Mouse (Mus musculus): ENCODE measurements around the gene Dmrtc2. TPM values are rescaled to one million over a fixed set of nuclear protein-coding genes. Genes with fewer than 3 reads are reported as not detected.
A peak's percentile ranks its signal among the peaks of the same experiment; 100 is the strongest.

The Dmrtc2 gene
- total and polyA plus RNA-seq, 2 experiments from 2014 or later, result not detected

GRCm38 (mm10) chr7:24885468-24886307, 15.8 kb downstream of the Dmrtc2 start:
- TF ChIP-seq EP300 (IDR thresholded peaks at IDR 0.05; ENCODE audit: low read depth), result no peak
- TF ChIP-seq CTCF (IDR thresholded peaks at IDR 0.05; ENCODE audit: low read depth), result no peak
- H3K9ac ChIP-seq (replicated peaks; ENCODE audit: low read depth, low read length), result peak overlapping the region; percentile 99
- no peaks in the 10 kb centered on the region for H3K9me3 ChIP-seq (replicated peaks; ENCODE audit: control insufficient read depth, low read length)
- H3K4me3 ChIP-seq (ENCODE audit: low read depth, low read length), result peak overlapping the region; percentile 91
- H3K4me2 ChIP-seq (ENCODE audit: low read depth, low read length), result peak overlapping the region; percentile 67
- 34% methylated on average over 12 of the region's 12 CpGs for WGBS
- DNase-seq (ENCODE audit: low spot score) (no peak), ATAC-seq (ENCODE audit: insufficient read depth, low read depth) (no peak)
- H3K27me3 ChIP-seq (ENCODE audit: control insufficient read depth, insufficient read depth, low read length), result no peaks in the 10 kb centered on the region
- 0 out of 2 replicates have a peak overlapping the region, but pooled peaks have one; percentile 26 for H3K27ac ChIP-seq (ENCODE audit: low read depth)
- peaks cover 47% of the 10 kb centered on the region for H3K36me3 ChIP-seq (replicated peaks; ENCODE audit: control insufficient read depth, insufficient read depth, low read length)
- peaks cover 16% of the 10 kb centered on the region for H3K4me1 ChIP-seq (ENCODE audit: control insufficient read depth, insufficient read depth)

- Histone ChIP-seq H3K9me3 (replicated peaks; ENCODE audit: control insufficient read depth, low read length) (no peaks in the 10 kb centered on the region), H3K4me3 (ENCODE audit: low read depth, low read length) (peak overlapping the region; percentile 91), H3K4me2 (ENCODE audit: low read depth, low read length) (peak overlapping the region; percentile 67), H3K27me3 (ENCODE audit: control insufficient read depth, insufficient read depth, low read length) (no peaks in the 10 kb centered on the region), H3K4me1 (ENCODE audit: control insufficient read depth, insufficient read depth) (peaks cover 16% of the 10 kb centered on the region), H3K9ac (replicated peaks; ENCODE audit: low read depth, low read length) (peak overlapping the region; percentile 99), H3K36me3 (replicated peaks; ENCODE audit: control insufficient read depth, insufficient read depth, low read length) (peaks cover 48% of the 10 kb centered on the region), H3K27ac (ENCODE audit: low read depth) (no peak overlapping the region)
- ATAC-seq (ENCODE audit: insufficient read depth, low read depth), result no peak
- WGBS, result 54% methylated on average over 4 of the region's 4 CpGs
- no peak for DNase-seq (ENCODE audit: low spot score)
- no peak for TF ChIP-seq CTCF (IDR thresholded peaks at IDR 0.05; ENCODE audit: low read depth)
- TF ChIP-seq EP300 (IDR thresholded peaks at IDR 0.05; ENCODE audit: low read depth), result no peak
Measured at GRCm38 (mm10) chr7:24886308-24886633, 16.4 kb downstream of the Dmrtc2 start.

- Histone ChIP-seq H3K4me2 (ENCODE audit: low read depth, low read length) (no peak overlapping the region), H3K4me3 (ENCODE audit: low read depth, low read length) (no peak overlapping the region)
- TF ChIP-seq CTCF (IDR thresholded peaks at IDR 0.05; ENCODE audit: low read depth), result no peak
- TF ChIP-seq EP300 (IDR thresholded peaks at IDR 0.05; ENCODE audit: low read depth), result no peak
Measured at GRCm38 (mm10) chr7:24887096-24887495, 17.2 kb downstream of the Dmrtc2 start.

GRCm38 (mm10) chr7:24889431-24890220, 19.8 kb downstream of the Dmrtc2 start:
- Histone ChIP-seq H3K4me3 (ENCODE audit: low read depth, low read length) (no peak overlapping the region), H3K27ac (ENCODE audit: low read depth) (no peak overlapping the region), H3K9me3 (replicated peaks; ENCODE audit: control insufficient read depth, low read length) (no peaks in the 10 kb centered on the region), H3K4me1 (ENCODE audit: control insufficient read depth, insufficient read depth) (peaks cover 16% of the 10 kb centered on the region), H3K9ac (replicated peaks; ENCODE audit: low read depth, low read length) (no peak overlapping the region), H3K36me3 (replicated peaks; ENCODE audit: control insufficient read depth, insufficient read depth, low read length) (peaks cover 48% of the 10 kb centered on the region), H3K4me2 (ENCODE audit: low read depth, low read length) (no peak overlapping the region), H3K27me3 (ENCODE audit: control insufficient read depth, insufficient read depth, low read length) (no peaks in the 10 kb centered on the region)
- no peak for DNase-seq (ENCODE audit: low spot score)
- TF ChIP-seq EP300 (IDR thresholded peaks at IDR 0.05; ENCODE audit: low read depth) (no peak), CTCF (IDR thresholded peaks at IDR 0.05; ENCODE audit: low read depth) (no peak)
- 79% methylated on average over 6 of the region's 6 CpGs for WGBS
- ATAC-seq (ENCODE audit: insufficient read depth, low read depth), result no peak

More at GRCm38 (mm10) chr7:24887096-24887495, 17.2 kb downstream of the Dmrtc2 start:
- Histone ChIP-seq H3K27ac (ENCODE audit: low read depth) (no peak overlapping the region), H3K9me3 (replicated peaks; ENCODE audit: control insufficient read depth, low read length) (no peaks in the 10 kb centered on the region), H3K36me3 (replicated peaks; ENCODE audit: control insufficient read depth, insufficient read depth, low read length) (peaks cover 48% of the 10 kb centered on the region), H3K9ac (replicated peaks; ENCODE audit: low read depth, low read length) (0 out of 2 replicates have a peak overlapping the region, but pooled peaks have one; percentile 19), H3K27me3 (ENCODE audit: control insufficient read depth, insufficient read depth, low read length) (no peaks in the 10 kb centered on the region), H3K4me1 (ENCODE audit: control insufficient read depth, insufficient read depth) (peaks cover 16% of the 10 kb centered on the region)
- no peak for DNase-seq (ENCODE audit: low spot score)
- WGBS, result 69% methylated on average over 4 of the region's 4 CpGs
- no peak for ATAC-seq (ENCODE audit: insufficient read depth, low read depth)

- 30% methylated on average over 10 of the region's 10 CpGs for WGBS
Measured at GRCm38 (mm10) chr7:24890281-24891216, 20.7 kb downstream of the Dmrtc2 start.

More at GRCm38 (mm10) chr7:24890281-24891216, 20.7 kb downstream of the Dmrtc2 start:
- ATAC-seq (ENCODE audit: insufficient read depth, low read depth) (peak; percentile 71), DNase-seq (ENCODE audit: low spot score) (peak; percentile 85)
- Histone ChIP-seq H3K27me3 (ENCODE audit: control insufficient read depth, insufficient read depth, low read length) (no peaks in the 10 kb centered on the region), H3K27ac (ENCODE audit: low read depth) (no peak overlapping the region), H3K4me1 (ENCODE audit: control insufficient read depth, insufficient read depth) (peaks cover 10% of the 10 kb centered on the region), H3K4me3 (ENCODE audit: low read depth, low read length) (no peak overlapping the region), H3K36me3 (replicated peaks; ENCODE audit: control insufficient read depth, insufficient read depth, low read length) (peaks cover 48% of the 10 kb centered on the region), H3K9ac (replicated peaks; ENCODE audit: low read depth, low read length) (no peak overlapping the region), H3K4me2 (ENCODE audit: low read depth, low read length) (no peak overlapping the region), H3K9me3 (replicated peaks; ENCODE audit: control insufficient read depth, low read length) (no peaks in the 10 kb centered on the region)
- no peak for TF ChIP-seq EP300 (IDR thresholded peaks at IDR 0.05; ENCODE audit: low read depth)
- peak; percentile 99 for TF ChIP-seq CTCF (IDR thresholded peaks at IDR 0.05; ENCODE audit: low read depth)

All from heart, postnatal 0 days (tissue).